Mouse (Mus musculus): ENCODE results near the gene Csrp3. TPM values are rescaled to one million over a fixed set of nuclear protein-coding genes. Genes with fewer than 3 reads are reported as not detected.

The Csrp3 gene
- polyA plus RNA-seq, 1 experiment, result not detected

DNA sequence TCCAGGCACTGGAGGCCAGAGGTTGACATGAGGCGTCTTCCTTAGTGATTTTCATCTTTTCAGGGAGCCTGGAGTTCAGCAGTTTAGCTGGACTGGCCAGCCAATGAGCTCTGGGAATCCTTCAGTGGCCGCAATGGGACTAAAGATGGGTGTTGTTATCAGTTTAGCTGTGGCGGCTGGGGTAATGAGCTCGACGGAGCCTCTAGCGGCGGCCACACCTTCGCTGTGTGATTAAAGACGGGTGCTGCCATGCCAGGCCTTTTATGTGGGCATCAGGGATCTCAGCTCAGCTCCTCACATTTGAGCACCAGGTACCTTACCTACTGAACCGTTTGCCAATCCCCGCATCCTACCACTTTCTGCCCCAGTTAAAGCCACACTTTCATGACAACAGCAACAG is 23.5 kb upstream of the Csrp3 start:
- Histone ChIP-seq H3K9ac (ENCODE audit: low read depth, poor library complexity, severe bottlenecking) (no peak overlapping the region), H3K4me1 (ENCODE audit: control insufficient read depth, insufficient read depth, low read length) (no peaks in the 10 kb centered on the region), H3K4me3 (ENCODE audit: low read depth, low read length) (no peak overlapping the region), H3K36me3 (ENCODE audit: control insufficient read depth, insufficient read depth, low read length, poor library complexity, severe bottlenecking) (peaks cover 66% of the 10 kb centered on the region), H3K9me3 (replicated peaks; ENCODE audit: control insufficient read depth, insufficient read depth, low read length, poor library complexity, severe bottlenecking) (no peaks in the 10 kb centered on the region), H3K27me3 (ENCODE audit: control insufficient read depth, insufficient read depth, low read length, poor library complexity, severe bottlenecking) (no peaks in the 10 kb centered on the region), H3K27ac (ENCODE audit: insufficient read depth, low read length) (no peak overlapping the region)
- no peak for TF ChIP-seq EP300 (IDR thresholded peaks at IDR 0.05; ENCODE audit: insufficient read depth, low read depth, low read length)
- no peak for TF ChIP-seq POLR2A (IDR thresholded peaks at IDR 0.05; ENCODE audit: insufficient read depth, low read length)
- TF ChIP-seq CTCF (IDR thresholded peaks at IDR 0.05; ENCODE audit: low read depth, low read length), result no peak

DNA sequence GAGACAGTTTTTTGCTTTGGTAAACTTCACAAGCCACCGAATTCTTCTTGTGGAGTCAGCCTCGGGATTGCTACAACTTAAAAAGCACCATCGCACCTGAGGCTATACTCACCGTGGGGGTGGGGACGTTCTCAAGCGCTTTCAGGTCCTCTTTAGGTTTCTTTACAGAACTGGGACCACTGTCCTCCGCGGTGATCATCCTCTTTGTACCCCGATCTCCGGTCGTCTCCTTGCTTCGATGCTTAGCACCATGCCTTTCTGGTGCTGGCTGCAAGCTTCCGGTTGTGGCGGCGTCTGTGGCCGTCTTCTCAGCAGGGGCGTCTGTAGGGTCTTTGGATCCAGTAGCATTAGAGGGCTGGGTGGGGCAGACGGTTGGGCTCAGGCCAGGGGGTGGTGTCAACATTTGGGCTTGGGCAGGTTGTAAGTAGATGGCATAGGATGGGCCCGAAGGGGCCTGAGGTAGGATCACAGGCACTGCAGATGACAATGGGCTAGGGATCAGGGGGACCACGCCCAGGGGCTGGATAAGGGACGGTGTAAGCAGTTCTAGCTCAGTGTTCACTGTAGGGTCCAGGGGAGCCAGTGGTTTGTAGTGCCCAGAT is 22.8 kb upstream of the Csrp3 start:
- Histone ChIP-seq H3K4me3 (ENCODE audit: low read depth, low read length) (no peak overlapping the region), H3K4me1 (ENCODE audit: control insufficient read depth, insufficient read depth, low read length) (no peaks in the 10 kb centered on the region), H3K27me3 (ENCODE audit: control insufficient read depth, insufficient read depth, low read length, poor library complexity, severe bottlenecking) (no peaks in the 10 kb centered on the region), H3K9ac (ENCODE audit: low read depth, poor library complexity, severe bottlenecking) (no peak overlapping the region), H3K9me3 (replicated peaks; ENCODE audit: control insufficient read depth, insufficient read depth, low read length, poor library complexity, severe bottlenecking) (no peaks in the 10 kb centered on the region), H3K27ac (ENCODE audit: insufficient read depth, low read length) (no peak overlapping the region), H3K36me3 (ENCODE audit: control insufficient read depth, insufficient read depth, low read length, poor library complexity, severe bottlenecking) (peaks cover 63% of the 10 kb centered on the region)
- TF ChIP-seq EP300 (IDR thresholded peaks at IDR 0.05; ENCODE audit: insufficient read depth, low read depth, low read length) (no peak), CTCF (IDR thresholded peaks at IDR 0.05; ENCODE audit: low read depth, low read length) (no peak)

DNA sequence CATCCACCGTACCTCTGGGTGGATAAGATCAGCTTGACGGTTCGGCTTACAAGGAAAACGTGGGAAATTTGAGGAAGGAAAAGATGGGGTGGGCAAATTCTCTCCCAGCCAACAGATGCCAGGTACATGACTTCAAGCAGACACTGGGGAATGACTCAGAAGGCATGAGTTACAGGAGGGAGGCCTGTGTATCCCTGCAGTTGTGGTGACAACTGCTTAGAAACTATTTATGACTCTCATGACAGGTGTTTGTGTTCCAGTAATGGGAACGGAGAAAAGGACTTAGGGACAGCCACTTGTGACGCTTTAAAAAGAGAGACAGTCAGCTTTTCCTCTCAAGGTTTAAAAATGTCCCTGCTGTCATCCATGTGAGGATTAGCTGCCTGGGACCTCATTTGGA is 22.3 kb upstream of the Csrp3 start:
- Histone ChIP-seq H3K9me3 (replicated peaks; ENCODE audit: control insufficient read depth, insufficient read depth, low read length, poor library complexity, severe bottlenecking) (no peaks in the 10 kb centered on the region), H3K27ac (ENCODE audit: insufficient read depth, low read length) (no peak overlapping the region)
- TF ChIP-seq CTCF (IDR thresholded peaks at IDR 0.05; ENCODE audit: low read depth, low read length) (no peak), POLR2A (IDR thresholded peaks at IDR 0.05; ENCODE audit: insufficient read depth, low read length) (no peak), EP300 (IDR thresholded peaks at IDR 0.05; ENCODE audit: insufficient read depth, low read depth, low read length) (no peak)

DNA sequence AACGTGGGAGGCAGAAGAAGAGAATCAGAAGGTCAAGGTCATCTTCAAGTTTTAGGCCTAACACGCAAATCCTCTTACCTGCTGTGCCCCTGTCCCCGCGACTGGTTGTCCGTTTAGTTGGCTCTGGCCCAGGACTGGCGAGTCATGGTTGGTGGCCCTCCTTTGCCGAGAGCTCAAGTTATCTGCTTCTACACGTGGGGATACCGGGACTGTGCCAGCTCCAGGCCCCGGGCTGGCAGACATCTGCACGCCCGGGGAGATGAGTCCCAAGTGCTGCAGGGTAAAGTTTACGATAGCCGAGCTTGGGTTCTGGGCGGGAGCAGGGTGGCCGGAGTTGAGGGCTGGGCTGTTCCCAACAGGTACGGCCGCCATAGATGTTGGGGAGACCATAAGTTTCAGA is 19.7 kb upstream of the Csrp3 start:
- Histone ChIP-seq H3K27me3 (ENCODE audit: control insufficient read depth, insufficient read depth, low read length, poor library complexity, severe bottlenecking) (no peaks in the 10 kb centered on the region), H3K9me3 (replicated peaks; ENCODE audit: control insufficient read depth, insufficient read depth, low read length, poor library complexity, severe bottlenecking) (no peaks in the 10 kb centered on the region), H3K36me3 (ENCODE audit: control insufficient read depth, insufficient read depth, low read length, poor library complexity, severe bottlenecking) (peaks cover 46% of the 10 kb centered on the region), H3K4me1 (ENCODE audit: control insufficient read depth, insufficient read depth, low read length) (no peaks in the 10 kb centered on the region), H3K4me3 (ENCODE audit: low read depth, low read length) (no peak overlapping the region), H3K27ac (ENCODE audit: insufficient read depth, low read length) (no peak overlapping the region), H3K9ac (ENCODE audit: low read depth, poor library complexity, severe bottlenecking) (no peak overlapping the region)
- TF ChIP-seq CTCF (IDR thresholded peaks at IDR 0.05; ENCODE audit: low read depth, low read length) (no peak), POLR2A (IDR thresholded peaks at IDR 0.05; ENCODE audit: insufficient read depth, low read length) (no peak), EP300 (IDR thresholded peaks at IDR 0.05; ENCODE audit: insufficient read depth, low read depth, low read length) (no peak)

More for the DNA sequence above, 22.3 kb upstream of the Csrp3 start:
- peaks cover 66% of the 10 kb centered on the region for H3K36me3 ChIP-seq (ENCODE audit: control insufficient read depth, insufficient read depth, low read length, poor library complexity, severe bottlenecking)
- H3K4me1 ChIP-seq (ENCODE audit: control insufficient read depth, insufficient read depth, low read length), result no peaks in the 10 kb centered on the region
- H3K4me3 ChIP-seq (ENCODE audit: low read depth, low read length), result no peak overlapping the region
- H3K9ac ChIP-seq (ENCODE audit: low read depth, poor library complexity, severe bottlenecking), result no peak overlapping the region
- no peaks in the 10 kb centered on the region for H3K27me3 ChIP-seq (ENCODE audit: control insufficient read depth, insufficient read depth, low read length, poor library complexity, severe bottlenecking)

DNA sequence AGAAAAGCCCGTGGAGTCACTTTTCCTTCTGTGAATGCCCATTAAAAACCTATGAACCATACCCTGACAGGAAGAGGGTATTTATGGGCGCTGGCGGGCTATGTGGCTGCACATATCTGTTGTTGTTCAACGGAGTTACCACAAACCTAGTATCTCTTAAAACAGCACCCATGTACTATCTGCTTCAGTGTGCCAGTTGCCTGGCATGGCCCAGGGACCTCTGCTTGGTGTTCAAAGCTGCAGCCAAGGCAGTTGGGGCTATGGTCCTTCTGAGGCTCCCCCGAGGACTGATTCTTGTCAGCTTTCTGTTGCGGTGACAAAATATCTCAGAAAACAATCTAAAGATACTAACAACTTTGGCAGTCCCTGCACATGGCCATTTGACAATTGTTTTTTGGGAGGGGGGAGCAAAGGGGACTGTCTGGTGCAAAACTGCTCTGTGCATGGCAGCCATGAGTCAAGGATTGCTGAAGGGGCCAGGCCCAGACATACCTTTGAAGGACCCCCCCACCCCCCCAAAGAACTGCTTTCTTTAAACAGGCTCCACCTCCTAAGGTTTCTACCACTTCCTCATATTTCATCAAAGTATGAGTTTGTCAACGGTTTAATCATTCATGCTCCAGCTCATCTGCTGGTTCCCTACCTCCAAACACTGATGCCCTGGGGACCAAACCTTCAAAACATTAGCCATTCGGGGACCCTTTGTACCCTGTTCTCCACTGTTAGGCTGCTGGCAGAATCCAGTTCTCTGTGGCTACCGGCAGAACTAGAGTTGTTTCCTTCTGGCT is 17.0 kb upstream of the Csrp3 start:
- no peak overlapping the region for H3K27ac ChIP-seq (ENCODE audit: insufficient read depth, low read length)
- no peaks in the 10 kb centered on the region for H3K9me3 ChIP-seq (replicated peaks; ENCODE audit: control insufficient read depth, insufficient read depth, low read length, poor library complexity, severe bottlenecking)
- H3K4me1 ChIP-seq (ENCODE audit: control insufficient read depth, insufficient read depth, low read length), result no peaks in the 10 kb centered on the region
- H3K4me3 ChIP-seq (ENCODE audit: low read depth, low read length), result no peak overlapping the region
- no peak overlapping the region for H3K9ac ChIP-seq (ENCODE audit: low read depth, poor library complexity, severe bottlenecking)
- TF ChIP-seq CTCF (IDR thresholded peaks at IDR 0.05; ENCODE audit: low read depth, low read length) (no peak), EP300 (IDR thresholded peaks at IDR 0.05; ENCODE audit: insufficient read depth, low read depth, low read length) (no peak), POLR2A (IDR thresholded peaks at IDR 0.05; ENCODE audit: insufficient read depth, low read length) (no peak)
- H3K36me3 ChIP-seq (ENCODE audit: control insufficient read depth, insufficient read depth, low read length, poor library complexity, severe bottlenecking), result peaks cover 21% of the 10 kb centered on the region
- no peaks in the 10 kb centered on the region for H3K27me3 ChIP-seq (ENCODE audit: control insufficient read depth, insufficient read depth, low read length, poor library complexity, severe bottlenecking)

DNA sequence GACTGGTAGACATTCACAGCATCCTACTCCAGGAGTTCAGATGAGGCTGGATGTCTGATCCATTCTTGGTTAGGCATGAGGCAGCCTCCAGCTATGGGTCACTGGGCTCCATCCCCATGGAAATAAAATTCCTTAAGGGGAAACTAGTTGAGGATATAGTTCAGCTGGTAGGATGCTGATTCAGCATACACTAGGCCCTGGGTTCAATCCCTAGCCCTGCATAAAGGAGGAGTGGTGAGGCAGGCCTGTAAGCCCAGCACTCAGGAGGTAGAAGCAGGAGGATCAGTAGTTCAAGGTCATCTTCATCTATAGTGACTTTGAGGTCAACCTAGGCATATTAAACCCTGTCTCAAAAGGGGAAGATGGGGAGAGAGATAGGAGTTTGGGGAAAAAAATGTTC is 16.4 kb upstream of the Csrp3 start:
- Histone ChIP-seq H3K9ac (ENCODE audit: low read depth, poor library complexity, severe bottlenecking) (no peak overlapping the region), H3K4me3 (ENCODE audit: low read depth, low read length) (no peak overlapping the region), H3K9me3 (replicated peaks; ENCODE audit: control insufficient read depth, insufficient read depth, low read length, poor library complexity, severe bottlenecking) (no peaks in the 10 kb centered on the region), H3K27me3 (ENCODE audit: control insufficient read depth, insufficient read depth, low read length, poor library complexity, severe bottlenecking) (no peaks in the 10 kb centered on the region), H3K36me3 (ENCODE audit: control insufficient read depth, insufficient read depth, low read length, poor library complexity, severe bottlenecking) (peaks cover 18% of the 10 kb centered on the region; the same call in 1 of the 2 replicates), H3K4me1 (ENCODE audit: control insufficient read depth, insufficient read depth, low read length) (no peaks in the 10 kb centered on the region), H3K27ac (ENCODE audit: insufficient read depth, low read length) (no peak overlapping the region)
- TF ChIP-seq EP300 (IDR thresholded peaks at IDR 0.05; ENCODE audit: insufficient read depth, low read depth, low read length) (no peak), POLR2A (IDR thresholded peaks at IDR 0.05; ENCODE audit: insufficient read depth, low read length) (no peak), CTCF (IDR thresholded peaks at IDR 0.05; ENCODE audit: low read depth, low read length) (no peak)

Measured in ES-Bruce4 (cell line).